Mouse (Mus musculus) intestine, embryonic 14.5 days (tissue): ENCODE measurements around the gene Lemd1. TPM values are rescaled to one million over a fixed set of nuclear protein-coding genes. Genes with fewer than 3 reads are reported as not detected.

Experiments used
- ATAC-seq: fragments of 200-750 bp; cut with Nextera tagmentation; replicated peaks from 2 replicates; pipeline ENCODE4 v1.8.0; 2017; ENCODE audit warnings: low read depth, moderate number of reproducible peaks, moderate TSS enrichment, moderate library complexity; ENCODE audit not compliant: low FRiP score, low TSS enrichment
- DNase-seq: peaks from one replicate; pipeline ENCODE4 v3.0.0-alpha.2; 2018; ENCODE audit warnings: low spot score
- H3K27ac ChIP-seq: fragments of 300-500 bp; sonication (generic); 2 replicates; pipeline ENCODE4 v1.5.1; 2014; ENCODE audit warnings: low read depth, mild to moderate bottlenecking, control low read depth
- H3K27me3 ChIP-seq: fragments of 300-500 bp; sonication (generic); replicated peaks from 2 replicates; pipeline ENCODE4 v1.6.1; 2014; ENCODE audit warnings: low read length, control low read depth; ENCODE audit not compliant: control insufficient read depth, insufficient read depth
- H3K36me3 ChIP-seq: fragments of 300-500 bp; sonication (generic); 2 replicates; pipeline ENCODE4 v1.6.1; 2014; ENCODE audit warnings: low read length, control low read depth; ENCODE audit not compliant: control insufficient read depth, insufficient read depth
- H3K4me1 ChIP-seq: fragments of 300-500 bp; sonication (generic); replicated peaks from 2 replicates; pipeline ENCODE4 v1.6.1; 2014; ENCODE audit warnings: low read length, control low read depth, mixed read lengths; ENCODE audit not compliant: control insufficient read depth, insufficient read depth
- H3K4me2 ChIP-seq: fragments of 300-500 bp; sonication (generic); 2 replicates; pipeline ENCODE4 v1.6.1; 2014; ENCODE audit warnings: low read length
- H3K4me3 ChIP-seq: fragments of 300-500 bp; sonication (generic); 2 replicates; pipeline ENCODE4 v1.5.1; 2014; ENCODE audit warnings: low read depth, low read length, control low read depth, mixed read lengths
- H3K9ac ChIP-seq: fragments of 300-500 bp; sonication (generic); 2 replicates; pipeline ENCODE4 v1.6.1; 2014; ENCODE audit warnings: mild to moderate bottlenecking, low read length
- H3K9me3 ChIP-seq: fragments of 300-500 bp; sonication (generic); 2 replicates; pipeline ENCODE4 v1.6.1; 2016; ENCODE audit warnings: low read length, control low read depth; ENCODE audit not compliant: control insufficient read depth
- WGBS: fragments of 180-500 bp; shearing (Covaris S2); extraction: QIAGEN DNeasy Blood & Tissue Kit; methylation state at CpG from one replicate; pipeline ENCODE4 v1.1.7; 2014; 5-methylcytosine and 5-hydroxymethylcytosine counted together
- polyA plus RNA-seq: library from polyadenylated mRNA; unstranded; fragments of >200 nt; fragmentation: Nextera tagmentation; extraction: Ambion mirVana; gene quantifications from 2 replicates; pipeline ENCODE4 v1.2.1, GENCODE M21; 2014

The Lemd1 gene
- polyA plus RNA-seq: 0.27 and 0.52 TPM in 2 replicates

- DNase-seq (no peak), ATAC-seq (no peak)
- Histone ChIP-seq H3K9me3 (no peaks in the 10 kb centered on the region), H3K27me3 (peaks cover 69% of the 10 kb centered on the region), H3K4me3 (peak within 1 kb of the TSS; percentile 56), H3K4me2 (peak within 1 kb of the TSS; percentile 96), H3K36me3 (no peaks in the 10 kb centered on the region), H3K27ac (no peak within 1 kb of the TSS), H3K4me1 (peaks cover 7% of the 10 kb centered on the region; the same call in 1 of the 2 replicates), H3K9ac (peak within 1 kb of the TSS; percentile 39)
- WGBS: under 1% methylated on average over 34 of the region's 34 CpGs
Measured at GRCm38 (mm10) chr1:132191093-132191785, at the start of gene Lemd1, which contains the start of gene AC124108.1. Lemd1 (plus strand) TSS chr1:132191431. AC124108.1 (plus strand) TSS chr1:132191457.

DNA sequence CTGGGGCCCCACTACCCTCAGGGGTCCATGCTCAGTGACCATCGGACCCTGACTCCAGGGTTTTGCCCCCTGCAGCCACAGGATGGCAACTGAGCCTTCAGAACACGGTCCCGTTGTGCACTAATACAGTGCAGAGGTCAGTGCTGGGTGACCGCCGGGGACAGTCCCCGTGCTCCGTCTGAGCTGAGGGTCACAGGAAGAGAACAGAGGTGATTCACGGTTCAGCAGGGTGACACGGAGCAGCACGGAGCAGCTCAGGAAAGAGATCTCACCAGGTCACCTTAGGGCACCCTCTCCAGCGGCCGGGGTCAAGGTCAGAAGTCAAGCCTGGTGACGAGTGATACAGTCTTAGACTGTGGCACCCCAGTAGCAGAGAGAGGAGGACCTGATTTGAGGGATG lies 49.5 kb upstream of the Lemd1 start:
- Histone ChIP-seq H3K4me1 (peaks cover 4% of the 10 kb centered on the region; the same call in 1 of the 2 replicates), H3K4me3 (no peak overlapping the region), H3K27ac (no peak overlapping the region), H3K9ac (no peak overlapping the region), H3K27me3 (peaks cover 2% of the 10 kb centered on the region; the same call in 1 of the 2 replicates), H3K4me2 (no peak overlapping the region), H3K36me3 (no peaks in the 10 kb centered on the region), H3K9me3 (no peaks in the 10 kb centered on the region)
- ATAC-seq (no peak), DNase-seq (no peak)
- 62% methylated on average over 13 of the region's 13 CpGs for WGBS

- 75% methylated on average over 5 of the region's 5 CpGs for WGBS
- H3K36me3 ChIP-seq: no peaks in the 10 kb centered on the region
Measured at GRCm38 (mm10) chr1:132143079-132143478, 48.2 kb upstream of the Lemd1 start.

DNA sequence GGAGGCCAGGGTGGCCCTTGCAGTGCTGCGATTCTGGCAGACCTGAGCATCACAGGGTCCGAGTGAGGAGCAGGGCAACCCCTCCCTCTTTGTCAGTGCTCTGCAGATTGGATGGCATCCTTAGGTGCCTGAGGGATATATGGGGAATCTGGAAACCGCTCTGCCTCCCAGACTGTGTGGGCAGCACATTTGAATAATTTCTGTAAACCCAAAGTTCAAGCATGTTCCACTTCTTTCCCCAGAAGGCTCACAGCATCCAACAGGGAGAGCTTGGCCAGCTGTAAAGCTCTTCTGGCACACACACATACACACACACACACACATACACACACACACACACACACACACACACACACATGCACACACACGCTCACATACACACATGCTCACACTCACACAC lies 47.5 kb upstream of the Lemd1 start:
- H3K27me3 ChIP-seq: 0 out of 2 replicates have a peak, but pooled peaks cover 2% of the 10 kb centered on the region
- no peaks in the 10 kb centered on the region for H3K36me3 ChIP-seq
- no peaks in the 10 kb centered on the region for H3K9me3 ChIP-seq
- H3K9ac ChIP-seq: no peak overlapping the region
- peaks cover 4% of the 10 kb centered on the region; the same call in 1 of the 2 replicates for H3K4me1 ChIP-seq
- H3K4me3 ChIP-seq: no peak overlapping the region
- H3K4me2 ChIP-seq: no peak overlapping the region
- ATAC-seq: no peak
- DNase-seq: no peak
- H3K27ac ChIP-seq: no peak overlapping the region
- WGBS: 63% methylated on average over 4 of the region's 4 CpGs

More at GRCm38 (mm10) chr1:132143079-132143478, 48.2 kb upstream of the Lemd1 start:
- H3K4me3 ChIP-seq: no peak overlapping the region
- H3K9me3 ChIP-seq: no peaks in the 10 kb centered on the region
- H3K27me3 ChIP-seq: peaks cover 2% of the 10 kb centered on the region; the same call in 1 of the 2 replicates
- no peak for DNase-seq
- H3K4me1 ChIP-seq: peaks cover 4% of the 10 kb centered on the region; the same call in 1 of the 2 replicates
- H3K4me2 ChIP-seq: no peak overlapping the region
- H3K9ac ChIP-seq: no peak overlapping the region
- no peak for ATAC-seq
- no peak overlapping the region for H3K27ac ChIP-seq

DNA sequence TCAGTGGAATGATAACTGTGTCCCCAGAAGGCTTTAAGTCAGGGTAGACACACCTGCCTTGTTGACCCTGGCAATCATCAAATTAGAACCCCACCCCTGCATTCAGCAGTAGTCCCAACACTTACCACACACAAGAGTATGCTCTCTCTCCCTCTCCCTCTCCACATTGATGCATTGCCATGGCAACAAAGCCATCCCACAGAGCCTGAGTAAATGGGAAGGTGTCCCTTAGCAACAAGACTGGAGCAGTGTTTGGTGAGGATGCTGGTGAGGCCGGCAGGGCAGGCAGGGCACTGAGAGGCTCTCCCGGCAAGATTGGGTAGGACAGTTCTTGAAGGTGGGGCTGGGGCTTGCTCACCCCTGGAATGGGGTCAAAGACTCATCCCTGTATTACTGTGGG lies 47.0 kb upstream of the Lemd1 start:
- H3K27ac ChIP-seq: no peak overlapping the region
- no peaks in the 10 kb centered on the region for H3K9me3 ChIP-seq
- peaks cover 4% of the 10 kb centered on the region; the same call in 1 of the 2 replicates for H3K4me1 ChIP-seq
- no peak overlapping the region for H3K9ac ChIP-seq
- H3K4me3 ChIP-seq: no peak overlapping the region
- H3K27me3 ChIP-seq: 0 out of 2 replicates have a peak, but pooled peaks cover 2% of the 10 kb centered on the region
- WGBS: 37% methylated on average over 2 of the region's 2 CpGs
- H3K4me2 ChIP-seq: no peak overlapping the region
- ATAC-seq (no peak), DNase-seq (no peak)
- H3K36me3 ChIP-seq: no peaks in the 10 kb centered on the region

- Histone ChIP-seq H3K27me3 (no peaks in the 10 kb centered on the region), H3K4me2 (no peak overlapping the region), H3K36me3 (no peaks in the 10 kb centered on the region), H3K9ac (no peak overlapping the region), H3K9me3 (no peaks in the 10 kb centered on the region), H3K4me3 (no peak overlapping the region), H3K27ac (no peak overlapping the region), H3K4me1 (peaks cover 1% of the 10 kb centered on the region; the same call in 1 of the 2 replicates)
- DNase-seq: no peak
- ATAC-seq: no peak
- WGBS: 70% methylated on average over 3 of the region's 3 CpGs
Measured at GRCm38 (mm10) chr1:132144837-132145236, 46.4 kb upstream of the Lemd1 start.

GRCm38 (mm10) chr1:132145973-132146685 lies 45.1 kb upstream of the Lemd1 start:
- no peak for DNase-seq
- no peaks in the 10 kb centered on the region for H3K27me3 ChIP-seq
- no peak overlapping the region for H3K9ac ChIP-seq

GRCm38 (mm10) chr1:132149410-132149809 lies 41.8 kb upstream of the Lemd1 start:
- H3K27ac ChIP-seq: no peak overlapping the region
- no peaks in the 10 kb centered on the region for H3K9me3 ChIP-seq
- no peaks in the 10 kb centered on the region for H3K27me3 ChIP-seq
- no peak overlapping the region for H3K4me3 ChIP-seq
- DNase-seq (no peak), ATAC-seq (no peak)
- H3K4me2 ChIP-seq: no peak overlapping the region
- H3K4me1 ChIP-seq: peaks cover 9% of the 10 kb centered on the region
- WGBS: 82% methylated on average over 2 of the region's 2 CpGs
- H3K9ac ChIP-seq: no peak overlapping the region
- no peaks in the 10 kb centered on the region for H3K36me3 ChIP-seq

More at GRCm38 (mm10) chr1:132145973-132146685, 45.1 kb upstream of the Lemd1 start:
- no peak for ATAC-seq
- Histone ChIP-seq H3K9me3 (no peaks in the 10 kb centered on the region), H3K27ac (no peak overlapping the region), H3K36me3 (no peaks in the 10 kb centered on the region), H3K4me1 (no peaks in the 10 kb centered on the region), H3K4me3 (no peak overlapping the region), H3K4me2 (no peak overlapping the region)
- WGBS: 89% methylated on average over 8 of the region's 8 CpGs
